Mouse (Mus musculus) spleen, adult 18-20 months (tissue): ENCODE measurements around the gene Zfp160.
A peak's percentile ranks its signal among the peaks of the same experiment; 100 is the strongest.
"Not testable (repeated sequence)": the region's sequence is repeated elsewhere in the genome, so short reads cannot be mapped to it uniquely, and the experiment has no call there.

Experiments
- DNase-seq, 2 experiments: peaks; one replicate each; pipeline ENCODE4 v3.0.0; 2022; ENCODE audit warnings: mixed read lengths in 2 of 2

Zfp160 gene

GRCm38 (mm10) chr17:21008382-21009331 lies at the start of gene Zfp160:
Zfp160 (plus strand) TSS chr17:21008903.
- DNase-seq: peak; percentile 61 to 70

DNA sequence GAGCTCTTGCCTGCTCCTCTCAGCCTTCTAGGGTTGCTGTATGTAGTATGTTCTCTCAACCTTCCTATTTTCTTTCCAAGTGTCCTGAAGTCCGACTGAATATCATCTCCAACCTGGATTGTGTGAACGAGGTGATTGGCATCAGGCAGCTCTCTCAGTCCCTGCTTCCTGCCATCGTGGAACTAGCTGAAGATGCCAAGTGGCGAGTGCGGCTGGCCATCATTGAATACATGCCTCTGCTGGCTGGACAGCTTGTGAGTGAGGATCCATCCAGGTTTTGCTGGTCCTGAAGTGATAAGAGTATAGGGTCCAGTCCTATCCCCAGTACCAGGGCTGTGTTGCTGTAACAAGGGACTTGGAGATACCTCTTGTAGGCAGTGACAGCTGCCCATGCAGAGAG lies 48.3 kb upstream of the Zfp160 start:
- no peak for DNase-seq

DNA sequence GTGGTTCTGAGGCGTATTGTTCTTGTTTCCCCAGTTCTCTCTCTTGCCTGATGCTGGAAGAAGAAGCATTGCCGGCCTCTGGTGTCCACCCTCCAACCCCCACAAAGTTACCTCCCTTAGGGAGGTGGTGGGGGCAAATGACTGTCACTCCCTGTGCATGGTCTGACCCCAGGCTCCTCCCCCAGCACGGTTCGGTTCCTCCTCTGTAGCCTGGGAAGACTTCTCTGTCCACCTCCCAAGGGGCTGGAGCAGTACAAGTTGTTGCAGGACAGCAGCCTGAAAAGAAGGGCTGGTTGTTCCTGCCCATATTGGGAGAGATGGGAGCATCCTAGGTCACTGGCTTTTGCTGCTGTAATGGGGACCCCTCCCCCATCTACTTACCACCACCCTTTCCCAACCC lies 43.3 kb upstream of the Zfp160 start:
- DNase-seq: no peak

GRCm38 (mm10) chr17:20966681-20967080 lies 42.0 kb upstream of the Zfp160 start:
- no peak for DNase-seq

GRCm38 (mm10) chr17:20993716-20994115 lies 15.0 kb upstream of the Zfp160 start:
- DNase-seq: no peak

GRCm38 (mm10) chr17:20996364-20996763 lies 12.3 kb upstream of the Zfp160 start, which contains the start of gene Vmn1r233:
Vmn1r233 (minus strand) TSS chr17:20996464.
- DNase-seq: no peak

DNA sequence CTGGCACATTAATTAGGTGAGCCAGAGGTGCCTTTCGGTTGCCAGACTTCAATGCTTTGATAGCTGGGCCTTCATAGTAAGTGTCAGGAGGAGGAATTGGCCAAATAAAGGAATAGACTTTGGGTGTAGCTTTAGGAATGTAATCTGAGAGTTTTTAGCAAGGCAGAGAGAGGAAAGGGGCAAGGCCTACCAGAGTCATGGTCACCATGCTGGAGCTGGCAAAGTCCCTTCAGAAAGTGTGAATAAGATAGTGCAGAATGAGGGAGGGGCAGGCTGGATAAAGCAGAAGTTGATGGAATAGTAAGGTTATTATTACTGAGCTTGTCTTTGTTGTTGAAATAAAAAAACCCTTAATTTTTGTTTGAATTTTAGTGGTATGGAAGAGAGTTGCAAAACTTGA lies 1.0 kb downstream of the Zfp160 start:
- no peak for DNase-seq

DNA sequence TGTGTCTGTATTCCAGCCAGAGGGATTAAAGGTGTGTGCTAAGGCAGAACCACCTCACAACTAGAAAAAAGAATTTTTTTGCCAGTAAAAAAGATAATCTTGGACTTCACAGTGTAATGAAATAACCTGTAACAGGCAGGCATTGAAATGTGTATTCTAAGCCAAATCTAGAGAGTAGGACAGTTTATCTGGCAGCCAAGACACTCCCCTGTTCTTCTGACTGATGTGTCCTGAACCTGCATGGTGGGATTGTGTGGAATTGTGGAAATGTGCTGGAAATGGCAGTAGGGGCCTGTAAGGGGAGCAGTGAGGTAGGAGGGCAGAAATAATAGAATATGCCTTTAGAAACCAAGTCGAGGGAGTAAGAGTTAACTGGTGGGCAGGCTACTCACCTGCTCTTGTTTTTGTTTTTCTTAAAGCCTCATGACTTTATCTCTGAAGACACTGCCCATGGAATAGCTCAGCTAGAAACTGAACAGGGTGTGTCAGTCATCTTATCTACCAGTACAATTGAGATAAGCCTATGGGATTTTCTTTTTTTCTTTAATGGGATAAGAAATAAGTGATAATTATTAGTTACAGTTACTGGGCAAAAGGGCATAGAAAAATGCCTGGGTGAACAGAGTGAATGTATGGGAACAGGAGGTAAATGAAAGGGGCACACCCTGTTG lies 9.8 kb downstream of the Zfp160 start:
- no peak for DNase-seq

DNA sequence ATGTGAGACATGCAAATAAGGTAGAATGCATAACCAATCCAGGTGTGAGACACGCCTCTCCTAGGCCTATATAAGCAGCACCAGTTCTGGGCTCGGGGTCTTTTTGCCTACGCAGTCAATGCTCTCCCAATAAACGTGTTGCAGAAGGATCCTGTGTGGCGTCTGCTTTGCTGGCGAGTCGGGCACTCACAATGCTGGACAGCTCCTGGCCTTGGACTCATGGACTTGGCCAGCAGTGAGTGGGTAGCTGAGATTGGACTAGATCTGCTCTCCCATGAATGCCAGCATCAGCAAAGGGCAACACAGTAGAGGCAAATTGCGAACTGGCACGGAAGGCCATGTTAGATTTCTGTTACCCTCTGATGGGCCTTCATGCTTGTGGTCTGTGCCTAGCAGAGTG lies 39.3 kb downstream of the Zfp160 start:
- DNase-seq: not testable (repeated sequence)

DNA sequence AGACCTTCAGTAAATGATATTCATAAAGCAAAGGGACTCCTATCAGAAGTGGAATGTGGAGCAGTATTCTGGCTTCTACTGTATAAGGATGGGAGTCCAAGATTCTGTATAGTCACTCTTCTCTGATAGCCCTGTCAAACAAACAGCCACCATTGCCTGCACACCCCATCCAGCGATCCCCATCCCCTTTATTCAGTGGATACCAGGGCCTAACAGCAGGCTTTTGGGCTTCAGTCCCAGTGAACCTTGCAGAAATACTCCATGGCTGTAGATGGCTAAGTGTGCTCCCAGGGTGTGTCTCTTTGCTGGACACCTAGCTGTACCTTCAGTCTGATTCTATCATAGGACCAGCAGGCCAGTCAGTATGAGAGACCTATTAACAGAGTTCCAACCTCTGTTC lies 42.2 kb downstream of the Zfp160 start:
- DNase-seq: no peak

DNA sequence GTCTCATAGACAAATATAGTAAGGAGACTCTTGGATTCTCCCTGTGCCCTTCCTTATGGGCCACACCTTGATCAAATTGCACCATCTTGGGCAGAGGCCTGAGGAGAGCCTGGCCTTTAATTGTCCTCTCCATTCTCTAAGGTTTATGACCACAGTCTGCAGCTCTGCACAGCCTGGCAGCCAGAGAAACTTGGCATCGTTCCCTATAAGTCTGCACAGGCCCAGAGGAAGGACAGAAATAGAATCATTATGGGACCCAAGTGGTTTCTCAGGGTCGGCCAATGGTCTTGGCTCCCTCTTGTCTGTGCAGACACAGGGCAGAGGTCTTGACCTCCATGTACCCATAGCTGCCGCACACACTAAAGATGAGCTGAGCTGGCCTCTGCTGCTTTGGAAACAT lies 42.6 kb downstream of the Zfp160 start:
- not testable (repeated sequence) for DNase-seq

GRCm38 (mm10) chr17:21051919-21052318 lies 43.2 kb downstream of the Zfp160 start:
- DNase-seq: not testable (repeated sequence)

DNA sequence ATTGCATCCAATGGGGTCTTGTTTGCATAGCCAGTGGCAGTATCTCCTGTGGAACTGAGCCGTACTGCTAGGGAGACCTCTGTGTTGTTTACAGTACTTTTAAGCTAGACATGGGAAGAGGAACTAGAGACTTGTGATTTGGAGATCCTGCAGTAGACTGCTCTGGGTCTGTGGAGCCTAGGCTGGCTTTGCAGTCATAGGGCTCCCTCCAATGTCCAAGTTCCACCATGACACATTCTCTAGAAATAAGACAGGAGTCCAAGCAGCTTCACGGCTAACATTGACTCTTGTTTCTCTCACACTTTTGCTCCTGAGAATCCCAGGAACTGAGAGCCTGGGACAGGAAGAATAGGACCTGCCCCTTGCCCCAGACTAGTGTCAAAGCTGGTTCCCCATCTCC lies 44.6 kb downstream of the Zfp160 start:
- no peak for DNase-seq

GRCm38 (mm10) chr17:21055111-21055510 lies 46.4 kb downstream of the Zfp160 start:
- not testable (repeated sequence) for DNase-seq

DNA sequence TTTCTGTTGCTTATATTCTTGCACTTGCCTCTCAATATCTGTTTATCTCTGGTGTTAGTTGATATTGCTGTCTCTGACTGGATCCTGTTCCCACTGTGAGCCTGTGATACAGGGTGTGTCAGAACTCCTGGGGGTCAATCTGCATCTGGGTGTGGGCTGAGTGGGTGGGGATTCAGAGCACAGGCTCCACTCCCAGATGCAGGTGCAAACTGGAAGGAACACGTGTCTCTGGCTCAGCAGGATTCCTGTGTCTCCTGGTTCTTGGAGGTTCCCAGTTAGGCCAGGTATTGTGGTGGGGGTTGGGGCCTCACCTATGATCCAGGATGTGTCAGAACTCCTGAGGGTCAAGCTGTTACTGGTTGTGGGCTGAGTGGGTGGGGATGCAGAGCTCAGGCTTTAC lies 56.8 kb downstream of the Zfp160 start:
- no peak for DNase-seq

DNA sequence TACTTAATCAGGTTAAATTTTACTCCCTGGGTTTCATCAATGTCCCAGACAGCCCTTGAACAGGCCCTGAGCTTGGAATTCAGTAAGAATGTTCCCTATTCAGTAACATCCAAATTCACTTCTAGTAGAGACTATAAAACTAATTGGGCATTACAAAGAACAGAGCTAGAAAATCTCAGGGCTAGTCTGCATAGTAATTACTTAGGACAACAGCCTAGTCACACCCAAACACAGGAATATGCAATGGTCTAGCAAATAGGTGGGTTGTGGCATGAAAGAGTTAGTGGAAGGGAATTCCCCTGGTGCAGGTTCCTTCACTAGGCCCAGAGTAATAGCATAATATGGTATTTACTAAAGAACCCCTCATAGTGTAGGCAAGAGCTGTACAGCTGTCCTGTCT lies 58.3 kb downstream of the Zfp160 start:
- no peak for DNase-seq

DNA sequence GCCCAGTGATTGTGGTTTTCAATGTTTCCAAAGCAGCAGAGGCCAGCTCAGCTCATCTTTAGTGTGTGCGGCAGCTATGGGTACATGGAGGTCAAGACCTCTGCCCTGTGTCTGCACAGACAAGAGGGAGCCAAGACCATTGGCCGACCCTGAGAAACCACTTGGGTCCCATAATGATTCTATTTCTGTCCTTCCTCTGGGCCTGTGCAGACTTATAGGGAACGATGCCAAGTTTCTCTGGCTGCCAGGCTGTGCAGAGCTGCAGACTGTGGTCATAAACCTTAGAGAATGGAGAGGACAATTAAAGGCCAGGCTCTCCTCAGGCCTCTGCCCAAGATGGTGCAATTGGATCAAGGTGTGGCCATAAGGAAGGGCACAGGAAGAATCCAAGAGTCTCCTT lies 60.7 kb downstream of the Zfp160 start:
- DNase-seq: not testable (repeated sequence)

- not testable (repeated sequence) for DNase-seq
Measured at GRCm38 (mm10) chr17:21070971-21071370, 62.3 kb downstream of the Zfp160 start.
